ENCODE assay signal across 15 mouse cellular contexts in the genomic region with DNA sequence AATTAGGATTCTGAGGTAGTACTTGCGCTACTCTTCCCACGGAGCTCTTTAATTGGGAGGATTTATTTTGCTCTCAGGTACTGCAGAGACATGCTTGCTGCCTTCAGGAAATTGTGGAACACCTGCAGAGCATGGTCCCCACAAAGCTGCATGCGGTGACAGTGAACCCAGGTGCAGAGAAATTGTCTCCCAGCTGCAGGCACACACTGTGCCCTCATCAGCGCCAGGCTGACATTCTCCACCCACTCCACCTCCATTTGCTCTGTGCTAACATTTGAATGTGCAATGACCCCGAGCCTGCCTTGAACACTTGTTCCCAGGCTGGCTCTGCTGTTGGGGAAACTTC.
A peak's percentile ranks its signal among the peaks of the same experiment; 100 is the strongest.
DNase-seq lines count a peak whose midpoint lies in the region; ATAC-seq lines count a peak whose summit lies in the region.
"Had no signal": no experiment of that assay in that cellular context is flagged by ENCODE, and none has a peak within 500 bp of the region (broad histone marks: within the 10 kb centered on the region; RNA-seq: fewer than 3 reads in every experiment).

No protein-coding gene starts in this region.

- no peak overlapping the region for H3K9ac ChIP-seq in forebrain, embryonic 11.5 days (ENCODE audit: low read length)
- no peak overlapping the region for H3K9ac ChIP-seq in limb, embryonic 11.5 days (ENCODE audit: low read length)
- H3K9ac ChIP-seq in midbrain, embryonic 12.5 days (replicated peaks) = no peak overlapping the region
- H3K9ac ChIP-seq: embryonic facial prominence, embryonic 15.5 days; limb, embryonic 12.5 days; lung, embryonic 14.5 days; stomach, embryonic 15.5 days had no signal

- H3K36me3 ChIP-seq in forebrain, embryonic 11.5 days (ENCODE audit: control insufficient read depth, insufficient read depth, low read length) = no peaks in the 10 kb centered on the region
- no peaks in the 10 kb centered on the region for H3K36me3 ChIP-seq in forebrain, embryonic 10.5 days (replicated peaks)
- H3K36me3 ChIP-seq in limb, embryonic 11.5 days (ENCODE audit: control insufficient read depth, insufficient read depth, low read length) = no peaks in the 10 kb centered on the region
- no peaks in the 10 kb centered on the region for H3K36me3 ChIP-seq in limb, embryonic 10.5 days
- H3K36me3 ChIP-seq in midbrain, embryonic 12.5 days = no peaks in the 10 kb centered on the region
- H3K36me3 ChIP-seq: embryonic facial prominence, embryonic 15.5 days; limb, embryonic 12.5 days; stomach, embryonic 15.5 days had no signal

- WGBS in forebrain, embryonic 11.5 days = 27% methylated on average over 5 of the region's 5 CpGs
- whole genome bisulfite sequencing in forebrain, embryonic 10.5 days = 38% methylated on average over 5 of the region's 5 CpGs
- 34% methylated on average over 5 of the region's 5 CpGs for WGBS in limb, embryonic 11.5 days
- 41% methylated on average over 5 of the region's 5 CpGs for WGBS in limb, embryonic 10.5 days
- WGBS in midbrain, embryonic 12.5 days = 23% methylated on average over 5 of the region's 5 CpGs

- H3K4me1 ChIP-seq in forebrain, embryonic 11.5 days (replicated peaks; ENCODE audit: control insufficient read depth, insufficient read depth, low read length) = peaks cover 2% of the 10 kb centered on the region; the same call in 1 of the 2 replicates
- H3K4me1 ChIP-seq in forebrain, embryonic 10.5 days = peaks cover 19% of the 10 kb centered on the region
- no peaks in the 10 kb centered on the region for H3K4me1 ChIP-seq in limb, embryonic 11.5 days (ENCODE audit: control insufficient read depth, insufficient read depth, low read length)
- peaks cover 7% of the 10 kb centered on the region; the same call in 1 of the 2 replicates for H3K4me1 ChIP-seq in limb, embryonic 10.5 days
- peaks cover 12% of the 10 kb centered on the region for H3K4me1 ChIP-seq in midbrain, embryonic 12.5 days
- H3K4me1 ChIP-seq: embryonic facial prominence, embryonic 15.5 days; limb, embryonic 12.5 days; stomach, embryonic 15.5 days had no signal

- H3K27me3 ChIP-seq in forebrain, embryonic 11.5 days (ENCODE audit: control insufficient read depth, insufficient read depth, low read length) = no peaks in the 10 kb centered on the region
- H3K27me3 ChIP-seq in forebrain, embryonic 10.5 days (ENCODE audit: poor library complexity, severe bottlenecking) = no peaks in the 10 kb centered on the region
- H3K27me3 ChIP-seq in limb, embryonic 11.5 days (ENCODE audit: control insufficient read depth, insufficient read depth, low read length) = no peaks in the 10 kb centered on the region
- H3K27me3 ChIP-seq in limb, embryonic 10.5 days (ENCODE audit: low read depth, poor library complexity, severe bottlenecking) = no peaks in the 10 kb centered on the region
- H3K27me3 ChIP-seq in midbrain, embryonic 12.5 days = no peaks in the 10 kb centered on the region
- H3K27me3 ChIP-seq: embryonic facial prominence, embryonic 15.5 days; limb, embryonic 12.5 days; stomach, embryonic 15.5 days had no signal

- peak; percentile 45; the same call in 1 of the 2 replicates for ATAC-seq in forebrain, embryonic 11.5 days (replicated peaks; ENCODE audit: low FRiP score)
- peak; percentile 21; the same call in 1 of the 2 replicates for ATAC-seq in limb, embryonic 11.5 days (ENCODE audit: insufficient number of reproducible peaks, low FRiP score, low TSS enrichment, low read depth)
- ATAC-seq in midbrain, embryonic 12.5 days (ENCODE audit: low FRiP score, low read depth) = peak; percentile 41; the same call in 1 of the 2 replicates

- H3K4me3 ChIP-seq in forebrain, embryonic 11.5 days (ENCODE audit: low read depth, low read length) = no peak overlapping the region
- H3K4me3 ChIP-seq in forebrain, embryonic 10.5 days = no peak overlapping the region
- no peak overlapping the region for H3K4me3 ChIP-seq in limb, embryonic 11.5 days (ENCODE audit: low read depth, low read length)
- no peak overlapping the region for H3K4me3 ChIP-seq in limb, embryonic 10.5 days
- no peak overlapping the region for H3K4me3 ChIP-seq in midbrain, embryonic 12.5 days
- H3K4me3 ChIP-seq: embryonic facial prominence, embryonic 15.5 days; limb, embryonic 12.5 days; stomach, embryonic 15.5 days had no signal

- no peaks in the 10 kb centered on the region for H3K9me3 ChIP-seq in forebrain, embryonic 11.5 days (ENCODE audit: control insufficient read depth, low read length)
- no peaks in the 10 kb centered on the region for H3K9me3 ChIP-seq in forebrain, embryonic 10.5 days
- H3K9me3 ChIP-seq in limb, embryonic 11.5 days (ENCODE audit: control insufficient read depth, low read length) = no peaks in the 10 kb centered on the region
- no peaks in the 10 kb centered on the region for H3K9me3 ChIP-seq in limb, embryonic 10.5 days (replicated peaks)
- no peaks in the 10 kb centered on the region for H3K9me3 ChIP-seq in midbrain, embryonic 12.5 days
- H3K9me3 ChIP-seq: embryonic facial prominence, embryonic 15.5 days; limb, embryonic 12.5 days; stomach, embryonic 15.5 days had no signal

- H3K27ac ChIP-seq in forebrain, embryonic 11.5 days (ENCODE audit: low read depth, low read length) = no peak overlapping the region
- H3K27ac ChIP-seq in forebrain, embryonic 10.5 days = no peak overlapping the region
- H3K27ac ChIP-seq in limb, embryonic 11.5 days (replicated peaks; ENCODE audit: low read depth, low read length) = no peak overlapping the region
- H3K27ac ChIP-seq in limb, embryonic 10.5 days = no peak overlapping the region
- H3K27ac ChIP-seq in midbrain, embryonic 12.5 days (replicated peaks) = no peak overlapping the region
- H3K27ac ChIP-seq: embryonic facial prominence, embryonic 15.5 days; limb, embryonic 12.5 days; stomach, embryonic 15.5 days had no signal

- no peak for DNase-seq in forebrain, embryonic 11.5 days (ENCODE audit: low spot score)
- DNase-seq in forebrain, embryonic 10.5 days (ENCODE audit: extremely low spot score, low spot score) = no peak
- no peak for DNase-seq in limb, embryonic 11.5 days (ENCODE audit: low spot score)
- DNase-seq in limb, embryonic 10.5 days (ENCODE audit: low spot score) = no peak
- DNase-seq in retina, postnatal 1 day = peak; percentile 29
- no peak for DNase-seq in adrenal gland, adult 2 months
- DNase-seq in liver = no peak
- DNase-seq: cerebellum, adult 2 months; heart, postnatal 14 days; kidney, adult 9 months; lung, embryonic 14.5 days had no signal

- H3K4me2 ChIP-seq in forebrain, embryonic 11.5 days (ENCODE audit: low read depth, low read length, severe bottlenecking) = no peak overlapping the region
- H3K4me2 ChIP-seq in limb, embryonic 11.5 days (ENCODE audit: low read depth, severe bottlenecking) = no peak overlapping the region
- H3K4me2 ChIP-seq in midbrain, embryonic 12.5 days (replicated peaks) = peak overlapping the region; percentile 22; the same call in 1 of the 2 replicates
- H3K4me2 ChIP-seq: embryonic facial prominence, embryonic 15.5 days; limb, embryonic 12.5 days; lung, embryonic 14.5 days; stomach, embryonic 15.5 days had no signal
